Mouse (Mus musculus) kidney, adult 2 months (tissue): ENCODE measurements around the gene Lifr.

ENCODE experiments used
- CTCF ChIP-seq: fragments of 200-500 bp; conservative IDR thresholded peaks from 2 replicates; pipeline ENCODE4 v1.5.1; 2011; ENCODE audit warnings: low read depth, mild to moderate bottlenecking, control low read depth, low read length, moderate library complexity, mixed read lengths; ENCODE audit not compliant: insufficient read depth, insufficient read length
- POLR2A ChIP-seq: fragments of 200-500 bp; IDR thresholded peaks from one replicate; pipeline ENCODE4 v1.6.1; 2011; ENCODE audit warnings: low read depth, low read length, control low read depth

DNA sequence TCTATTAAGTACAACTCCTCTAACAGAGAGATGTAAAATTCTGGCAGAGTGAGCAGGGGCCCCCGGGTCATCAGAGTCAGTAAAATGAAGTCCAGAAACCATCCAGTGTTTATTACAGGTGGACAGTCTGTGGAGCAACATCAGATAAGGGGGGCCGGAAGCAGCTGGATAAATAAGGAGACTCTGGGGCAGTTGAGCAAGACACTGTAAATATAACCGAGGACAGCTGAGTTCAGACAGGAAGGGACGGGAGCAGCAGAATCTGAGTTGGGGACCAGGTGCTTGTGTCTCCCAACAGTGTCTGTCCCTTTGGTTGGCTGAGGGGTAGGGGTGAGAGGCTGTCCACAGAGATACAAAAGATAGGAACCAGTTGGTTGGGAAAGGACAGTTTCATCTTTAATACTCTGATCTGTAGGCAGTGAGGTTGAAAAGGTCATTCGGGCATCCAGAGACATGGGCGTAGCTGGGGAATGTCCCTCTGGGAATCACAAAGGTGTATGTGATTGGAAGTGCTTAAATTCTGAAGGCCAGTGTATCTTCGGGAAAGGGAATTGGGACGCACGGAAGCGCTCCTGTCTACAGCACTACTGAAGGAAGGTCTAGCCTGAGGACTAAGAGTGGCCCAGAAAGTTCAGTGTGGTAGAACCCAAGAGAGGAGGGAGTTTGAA is 77.0 kb downstream of the Lifr start:
- no peak for TF ChIP-seq CTCF
- no peak for TF ChIP-seq POLR2A
